Mouse (Mus musculus): ENCODE measurements at regions not wholly inside any gene's neighbourhood (a gene's known extent, or its start where the extent isn't known, plus 50 kb on each side); places are given as distances from the start of the nearest gene placed in this dataset.

DNA sequence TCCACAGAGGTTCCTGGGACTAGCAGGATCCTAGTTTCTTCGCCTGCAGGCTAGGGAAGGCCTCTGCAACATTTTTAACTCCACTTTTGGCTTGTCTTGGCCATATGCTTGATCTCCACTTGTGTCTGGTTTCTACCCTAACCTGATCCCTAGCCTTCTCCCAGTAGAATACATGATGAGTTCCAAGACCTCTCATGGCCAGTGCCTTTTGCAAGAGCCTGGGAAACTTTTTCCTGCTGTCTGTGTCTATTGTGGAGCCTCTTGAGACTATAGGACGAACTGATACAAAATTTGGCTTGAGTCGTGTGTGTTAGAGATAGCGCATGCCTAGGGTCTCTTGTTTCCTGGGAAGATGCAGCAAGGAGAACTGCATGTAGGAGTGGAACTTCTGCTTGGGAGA is 119.3 kb downstream of the Cartpt start:
- DNase-seq (ENCODE audit: low spot score), result no peak

DNA sequence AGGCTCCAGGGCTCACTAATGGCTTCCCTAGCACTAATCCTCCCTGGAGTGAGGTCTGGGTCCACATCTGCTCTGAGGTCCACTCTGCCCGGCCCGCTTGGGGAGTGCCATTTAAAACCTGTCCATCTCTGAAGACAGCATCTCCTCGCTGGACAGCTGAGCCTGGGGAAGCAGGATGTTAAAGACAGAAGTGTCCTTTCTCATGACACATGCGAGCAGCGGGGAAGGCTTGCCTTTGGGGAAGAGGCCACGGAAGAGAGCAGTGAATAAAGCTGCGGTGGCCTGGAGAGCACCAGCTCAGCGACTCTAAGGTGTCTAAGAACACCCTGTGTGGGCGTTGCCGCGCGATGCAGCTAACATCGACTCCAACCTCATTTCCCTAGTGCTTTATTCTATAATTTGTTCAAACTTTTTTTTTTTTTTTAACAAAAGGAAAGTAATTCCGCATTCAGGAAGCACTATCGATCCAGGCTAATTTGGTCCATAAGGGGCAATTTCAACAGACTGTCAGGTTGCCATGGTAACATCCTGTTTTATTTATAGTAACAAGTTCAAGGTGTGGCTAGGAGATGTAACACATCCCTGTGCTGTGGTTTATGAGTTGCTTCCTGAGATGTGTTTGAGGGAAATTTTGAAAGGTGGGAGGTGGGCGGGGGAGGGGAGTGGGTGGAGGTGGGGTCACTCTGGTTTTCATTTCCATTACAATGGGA is 120.0 kb downstream of the Cartpt start:
- no peak for DNase-seq (ENCODE audit: low spot score)

DNA sequence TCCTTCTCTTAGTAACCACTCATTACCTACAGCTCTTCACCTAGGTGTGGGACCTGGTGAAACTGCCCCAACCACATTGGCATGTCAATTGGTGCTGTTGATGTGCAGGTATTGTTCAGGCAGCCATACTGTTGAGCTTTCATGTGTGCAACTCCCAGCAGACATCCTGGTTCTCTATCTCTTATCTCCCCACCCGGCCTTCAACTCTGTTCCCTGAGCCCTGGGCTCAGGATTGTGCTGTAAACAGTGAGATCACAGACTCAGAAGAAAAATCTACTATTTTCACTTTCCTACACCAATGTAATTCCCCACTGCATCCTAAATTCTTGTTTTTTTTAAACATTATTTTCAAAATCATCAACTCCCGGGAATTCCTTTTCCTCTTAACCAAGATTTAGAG is 122.1 kb downstream of the Cartpt start:
- DNase-seq (ENCODE audit: low spot score), result no peak

DNA sequence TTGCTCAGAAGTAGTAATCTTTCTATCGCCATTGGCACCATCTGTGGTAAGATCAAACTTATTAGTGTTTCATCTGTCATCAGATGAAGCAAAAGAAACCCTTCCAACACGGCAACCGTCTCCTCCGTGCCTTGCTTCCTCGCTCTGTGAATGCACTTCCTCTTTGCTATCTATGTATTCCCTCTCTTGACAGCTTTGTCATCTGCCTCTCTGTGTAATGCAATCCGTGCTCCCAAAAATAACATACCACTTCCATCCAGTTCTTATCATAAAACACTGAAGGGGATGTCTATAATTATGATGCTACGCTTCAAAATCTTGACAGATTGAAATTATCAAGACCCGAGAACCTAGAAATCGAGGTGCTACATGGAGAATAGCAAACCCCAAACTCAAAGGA is 123.2 kb downstream of the Cartpt start:
- no peak for DNase-seq (ENCODE audit: low spot score)

DNA sequence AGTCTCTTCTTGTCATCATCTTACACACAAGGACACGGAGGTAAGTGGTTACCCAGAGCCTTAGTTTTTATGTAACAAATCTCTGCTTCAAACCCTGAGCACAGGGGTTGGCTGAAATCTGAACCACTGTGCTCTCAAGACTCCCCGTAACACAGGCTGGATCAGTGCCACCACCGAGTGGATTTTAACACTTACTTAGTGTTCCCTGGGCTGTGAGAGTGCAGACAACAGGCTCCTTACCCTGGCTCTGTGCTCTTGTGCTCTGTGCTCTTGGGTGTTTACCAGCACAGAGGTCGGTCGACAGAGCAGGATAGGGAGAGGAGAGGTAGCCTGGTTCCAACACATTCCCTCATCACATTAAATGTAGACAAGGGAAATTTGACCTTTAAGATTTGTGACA is 134.9 kb downstream of the Cartpt start:
- DNase-seq (ENCODE audit: low spot score), result no peak

DNA sequence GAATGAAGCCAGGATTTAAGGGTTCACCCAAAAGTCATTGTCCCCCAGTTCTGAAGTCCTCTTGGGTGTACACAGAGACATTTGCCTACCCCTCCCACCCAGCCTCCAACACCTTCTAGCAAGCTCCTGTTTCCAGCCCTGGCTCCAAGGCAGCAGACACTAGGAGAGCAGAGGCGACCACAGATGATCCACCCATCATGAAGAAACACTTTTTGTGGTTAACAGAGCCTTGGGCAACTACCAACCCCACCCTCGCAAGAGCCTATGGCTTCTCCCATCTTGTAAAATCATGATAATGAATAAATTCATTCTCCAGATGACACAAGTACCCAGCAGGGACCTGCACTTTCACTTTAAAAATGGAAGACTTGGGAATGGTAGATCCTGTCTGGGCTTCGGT is 136.1 kb downstream of the Cartpt start:
- DNase-seq (ENCODE audit: low spot score), result no peak

DNA sequence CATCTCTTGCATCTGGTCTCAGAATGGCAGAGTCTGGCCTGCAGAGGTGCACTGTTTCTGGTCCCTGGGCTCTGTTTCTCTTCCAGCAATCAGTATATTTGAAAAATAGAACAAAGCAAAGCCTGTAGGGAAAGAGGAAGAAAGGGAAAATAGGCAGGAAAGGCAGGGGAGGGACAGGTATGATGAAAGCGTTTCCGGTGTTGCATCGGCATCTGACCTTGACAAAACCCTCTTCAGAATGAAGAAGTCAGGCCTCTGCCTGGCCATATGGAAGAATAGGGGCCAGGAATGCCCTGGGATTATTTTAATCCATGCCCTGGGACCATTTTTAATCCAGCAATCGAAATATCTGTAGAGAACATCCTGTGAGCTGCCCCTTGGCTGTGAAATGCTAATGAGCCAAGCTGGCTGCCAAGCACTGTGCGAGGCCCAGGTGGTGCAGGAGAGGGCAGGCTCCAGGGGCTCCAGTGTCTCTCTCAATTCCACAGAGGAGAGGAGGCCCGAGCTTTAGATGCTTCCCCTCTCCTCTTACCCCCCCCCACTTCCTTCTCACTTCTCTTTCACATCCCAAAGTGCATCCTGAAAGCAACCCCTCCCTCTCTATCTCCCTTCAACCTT is 136.7 kb downstream of the Cartpt start:
- no peak for DNase-seq (ENCODE audit: low spot score)

DNA sequence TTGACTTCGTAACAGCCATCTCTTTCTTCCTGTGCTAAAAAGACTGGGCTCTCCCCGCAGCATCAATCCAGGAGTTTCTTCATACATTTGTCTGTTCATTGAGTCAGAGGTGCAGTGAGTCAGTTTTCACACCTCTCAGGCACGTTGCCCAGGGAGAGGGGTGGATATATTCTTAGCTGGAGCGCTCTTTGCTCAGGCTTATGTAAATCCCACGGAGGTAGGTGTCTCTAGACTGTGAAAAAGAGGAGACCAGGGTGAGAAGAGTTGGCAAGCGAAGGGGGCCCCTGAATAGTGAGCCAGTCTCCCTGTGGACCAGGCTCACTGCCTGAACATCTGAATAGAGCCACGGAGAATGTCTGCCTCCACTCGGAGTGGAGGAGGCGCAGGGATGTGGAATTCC is 139.0 kb downstream of the Cartpt start:
- DNase-seq (ENCODE audit: low spot score), result no peak

DNA sequence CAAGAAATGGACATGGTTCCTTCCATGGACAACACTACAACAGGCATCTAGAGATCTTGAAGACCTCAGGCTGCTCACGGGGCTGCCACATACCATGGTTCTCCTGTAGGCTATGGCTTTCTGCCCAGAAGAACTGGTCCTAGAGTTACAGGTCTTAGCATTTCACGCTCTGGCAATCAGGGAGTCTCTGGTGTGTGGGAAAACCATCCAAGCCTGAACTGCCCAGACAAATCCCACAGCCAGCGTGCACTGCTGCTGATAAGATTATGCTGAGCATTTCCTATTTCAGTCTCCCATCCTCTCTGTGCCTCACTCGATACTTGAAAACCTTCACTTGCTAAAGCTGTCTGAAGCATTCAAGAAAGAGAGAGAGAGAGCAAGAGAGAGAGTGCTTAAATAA is 139.5 kb downstream of the Cartpt start:
- no peak for DNase-seq (ENCODE audit: low spot score)

DNA sequence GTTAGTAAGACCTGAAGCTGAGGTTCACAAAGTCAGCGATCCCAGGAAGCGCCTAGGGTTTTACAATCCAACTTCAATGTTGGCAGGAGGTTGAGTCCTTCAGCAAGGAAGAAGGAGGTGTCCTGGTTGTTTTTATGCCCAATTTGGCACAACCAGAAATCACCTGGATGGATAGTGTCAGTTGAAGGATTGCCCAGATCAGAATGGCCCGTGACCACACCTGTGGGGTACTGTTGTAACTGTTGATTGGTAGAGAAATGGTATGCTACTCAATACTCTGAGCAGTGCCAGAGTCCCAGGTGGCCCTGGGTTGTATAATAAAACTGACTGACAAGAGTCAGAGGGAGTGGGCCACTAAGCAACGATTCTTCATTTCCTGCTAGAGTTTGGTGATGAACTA is 140.2 kb downstream of the Cartpt start:
- no peak for DNase-seq (ENCODE audit: low spot score)

DNA sequence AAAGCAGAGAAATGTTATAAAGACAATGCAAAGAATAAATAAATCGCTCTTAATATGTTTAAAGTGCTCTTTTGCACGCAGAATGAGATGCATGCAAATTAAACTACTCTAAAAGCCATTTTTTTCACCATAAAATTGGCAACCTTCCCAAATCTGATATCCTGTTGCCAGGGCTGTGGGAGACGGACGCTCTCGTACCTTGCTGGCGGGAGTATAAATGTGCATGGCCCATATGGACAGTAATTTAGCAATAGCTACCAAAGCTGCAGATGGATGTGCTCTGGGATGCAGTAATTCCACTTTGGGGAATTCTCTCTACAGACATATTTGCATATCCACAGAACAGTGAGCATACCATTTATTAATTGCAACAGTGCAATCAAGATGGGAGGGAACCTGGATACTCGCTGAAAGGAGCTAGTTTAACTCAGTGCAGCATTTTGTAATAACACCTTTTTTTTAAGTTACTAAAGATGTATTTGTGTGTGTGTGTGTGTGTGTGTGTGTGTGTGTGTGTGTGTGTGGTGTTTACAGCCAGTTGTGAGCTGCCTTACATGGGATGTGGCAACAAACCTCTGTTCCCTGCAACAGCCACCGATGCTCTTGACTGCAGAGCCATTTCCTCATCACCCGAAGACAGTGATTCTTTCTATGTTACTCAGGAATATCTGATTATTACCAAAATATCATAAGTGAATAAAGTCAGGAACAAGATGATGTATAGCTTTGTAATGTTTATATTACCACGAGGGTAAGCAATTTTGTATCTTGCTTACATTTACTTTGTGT is 141.4 kb downstream of the Cartpt start:
- no peak for DNase-seq (ENCODE audit: low spot score)

DNA sequence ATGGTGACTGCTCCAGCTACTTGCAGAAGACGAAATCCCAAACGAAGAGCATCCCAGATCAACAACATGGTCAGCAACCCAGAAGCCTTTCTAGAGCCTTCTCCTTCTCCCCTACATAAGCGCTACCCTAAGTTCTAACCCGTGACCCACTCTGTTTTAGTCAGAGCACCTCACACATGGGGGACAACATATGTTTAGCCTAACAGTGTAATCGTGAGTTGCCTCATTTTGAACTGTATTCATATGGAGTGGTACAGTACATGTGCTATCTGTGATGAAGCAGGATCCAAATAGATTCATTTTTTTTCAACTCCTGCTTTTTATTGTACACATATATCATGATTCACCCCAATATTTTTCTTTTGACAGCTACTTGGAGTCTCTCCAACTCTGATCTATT is 146.2 kb downstream of the Cartpt start:
- no peak for DNase-seq (ENCODE audit: low spot score)

DNA sequence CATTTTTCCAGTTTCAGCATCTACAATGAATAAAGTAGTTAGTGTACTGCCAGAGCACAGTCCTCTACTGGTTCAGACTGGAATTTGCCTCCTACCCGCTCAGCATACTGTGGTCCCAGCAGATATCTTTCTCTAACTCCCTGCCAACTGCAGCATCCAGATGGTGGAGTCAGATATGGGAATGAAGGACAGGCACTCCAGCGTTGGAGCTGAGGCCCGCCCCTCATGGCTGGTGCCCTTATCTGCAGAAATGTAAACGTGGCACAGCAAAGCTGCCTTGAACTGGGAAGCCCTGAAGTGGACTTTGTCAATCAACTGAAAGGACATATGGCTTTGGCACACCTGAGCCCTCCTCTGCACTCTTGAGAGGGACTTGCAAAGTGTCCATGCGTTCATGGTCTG is 146.6 kb downstream of the Cartpt start:
- no peak for DNase-seq (ENCODE audit: low spot score)

DNA sequence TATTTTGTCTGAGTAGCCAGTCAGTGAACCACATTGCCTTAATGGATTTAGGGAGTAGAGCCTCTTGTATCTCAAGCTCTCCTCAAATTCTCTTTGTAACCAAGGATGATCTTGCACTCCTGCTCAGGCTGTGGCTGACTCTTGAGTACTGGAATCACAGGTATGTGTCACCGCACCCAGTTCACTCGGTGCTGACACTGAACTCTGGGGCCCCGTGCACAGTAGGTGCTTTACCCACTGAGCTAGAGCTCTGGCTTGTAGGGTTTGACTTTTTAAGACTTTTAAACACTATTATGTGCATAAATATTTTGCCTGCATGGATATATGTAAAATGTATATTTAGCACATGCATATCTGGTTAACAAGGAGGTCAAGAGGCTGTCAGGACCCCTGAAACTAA is 147.4 kb downstream of the Cartpt start:
- DNase-seq (ENCODE audit: low spot score), result no peak

DNA sequence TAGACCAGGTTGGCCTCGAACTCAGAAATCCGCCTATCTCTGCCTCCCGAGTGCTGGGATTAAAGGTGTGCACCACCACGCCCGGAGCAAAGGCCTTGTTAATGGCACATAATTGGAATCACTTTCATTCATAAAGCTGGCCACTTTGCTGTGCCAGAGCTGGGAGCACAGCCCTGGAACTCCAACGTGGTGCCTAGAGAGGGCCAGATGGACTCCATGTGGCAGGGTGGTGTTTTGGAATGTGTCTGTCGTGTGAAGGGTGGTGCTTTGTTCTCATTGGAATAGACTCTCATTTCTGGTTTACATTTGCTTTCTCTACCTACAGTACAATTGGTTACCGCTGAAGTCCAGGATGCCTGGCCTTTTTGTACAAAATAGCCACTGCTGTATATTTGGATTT is 150.2 kb downstream of the Cartpt start:
- DNase-seq (ENCODE audit: low spot score), result no peak

DNA sequence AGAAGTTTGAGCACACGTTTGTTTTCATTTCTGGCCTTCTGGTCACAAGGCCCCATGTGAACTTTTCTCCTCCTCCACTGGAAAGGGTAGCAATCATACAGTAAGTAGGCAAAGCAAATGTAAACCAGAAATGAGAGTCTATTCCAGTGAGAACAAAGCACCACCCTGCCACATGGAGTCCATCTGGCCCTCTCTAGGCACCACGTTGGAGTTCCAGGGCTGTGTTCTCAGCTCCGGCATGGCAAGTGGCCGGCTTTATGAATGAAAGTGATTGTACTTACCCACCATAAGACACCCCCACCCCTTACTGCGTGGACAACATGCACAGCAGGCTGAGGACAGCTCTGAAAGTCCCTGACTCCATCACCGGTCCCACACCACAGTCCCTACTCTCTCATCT is 151.5 kb downstream of the Cartpt start:
- no peak for DNase-seq (ENCODE audit: low spot score)

DNA sequence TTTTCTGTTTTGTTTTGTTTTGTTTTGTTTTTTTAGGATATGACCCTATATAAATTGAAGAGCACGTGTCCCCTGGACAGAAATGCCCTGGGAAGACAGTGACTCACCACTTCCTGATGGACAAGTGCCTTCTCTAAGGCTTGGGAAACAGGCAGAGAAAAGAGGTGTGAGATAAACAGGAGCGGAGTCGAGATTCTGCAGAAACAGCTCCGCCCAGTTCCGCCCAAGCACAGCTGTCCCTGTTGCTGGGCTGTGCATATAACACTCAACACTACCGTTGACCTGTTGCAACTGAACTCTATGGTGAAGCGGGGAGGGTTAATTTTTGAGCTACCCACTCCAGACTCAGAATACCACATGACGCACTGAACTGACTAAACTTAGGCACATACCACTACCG is 152.8 kb downstream of the Cartpt start:
- DNase-seq (ENCODE audit: low spot score), result no peak

DNA sequence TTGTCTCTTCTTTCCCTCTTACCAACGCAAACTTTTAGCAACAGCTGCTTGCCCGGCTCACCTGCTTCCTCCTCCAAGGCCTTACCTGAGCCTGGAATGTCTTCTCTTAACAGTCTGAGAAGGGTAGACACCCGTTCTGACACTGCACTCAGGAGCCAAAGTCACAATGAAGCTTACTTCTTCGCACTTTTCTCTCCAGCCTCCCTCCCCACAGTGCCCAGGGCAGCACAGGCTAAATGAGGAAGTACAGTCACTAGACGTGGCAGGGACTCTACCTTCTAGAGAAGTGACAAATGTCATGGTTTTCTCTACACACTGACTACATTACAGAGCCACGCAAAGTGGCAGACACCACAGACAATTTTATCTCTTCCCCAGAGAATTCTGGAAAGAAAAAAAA is 155.4 kb downstream of the Cartpt start:
- DNase-seq (ENCODE audit: low spot score), result no peak

DNA sequence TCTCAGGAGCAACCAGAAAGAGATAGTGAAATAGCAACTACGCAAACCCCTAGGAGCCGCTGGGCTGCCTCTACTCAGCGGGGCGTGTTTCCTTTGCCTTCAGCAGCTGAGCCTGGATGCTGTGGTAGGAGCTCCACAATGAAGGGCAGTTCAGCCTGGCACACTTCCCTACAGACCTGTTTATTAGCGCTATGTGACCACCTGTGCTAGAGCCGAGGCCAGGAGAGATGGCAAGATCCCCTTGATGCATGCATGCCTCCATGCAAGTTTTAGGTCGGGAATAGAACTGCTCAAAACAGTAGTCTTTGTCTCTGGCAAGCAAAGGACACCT is 156.1 kb downstream of the Cartpt start:
- no peak for DNase-seq (ENCODE audit: low spot score)

DNA sequence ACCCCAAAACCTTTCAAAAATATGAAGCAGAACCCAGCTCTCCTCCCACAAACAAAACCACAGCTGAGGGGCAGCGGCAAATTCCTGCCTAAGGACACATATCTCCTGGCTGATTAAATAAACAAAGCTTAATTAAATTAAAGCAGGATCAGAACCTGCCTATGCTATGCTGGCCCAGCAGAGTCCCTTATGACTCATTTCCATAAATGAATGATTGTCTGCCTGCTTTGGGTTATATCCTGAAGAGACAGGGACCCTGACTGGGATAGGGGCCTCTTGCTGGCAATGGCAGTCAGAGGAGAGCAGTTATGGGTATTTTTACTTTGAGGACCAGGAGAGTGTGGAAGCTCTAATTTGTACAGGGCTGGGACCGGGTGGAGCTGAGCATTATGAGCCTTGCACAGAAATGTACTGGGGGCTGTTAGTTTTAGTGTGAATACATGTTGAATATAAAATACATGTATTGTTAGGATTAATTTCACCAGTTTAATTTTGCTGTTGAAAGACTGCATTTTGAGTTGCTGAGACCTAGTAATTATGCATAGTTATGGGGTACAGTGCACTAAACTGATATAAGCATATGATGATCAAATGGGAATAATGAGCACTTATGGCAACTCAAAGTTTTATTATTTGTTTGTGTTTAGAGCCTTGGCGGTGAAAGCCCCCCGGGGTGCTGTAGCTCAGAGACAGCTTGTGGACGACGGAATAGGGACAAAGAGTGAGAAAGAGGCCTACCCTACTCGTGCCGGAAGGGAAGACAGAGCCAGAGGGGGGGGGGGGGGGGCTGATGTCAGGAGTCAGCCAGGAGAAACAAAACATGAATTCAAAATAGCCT is 156.7 kb downstream of the Cartpt start:
- no peak for DNase-seq (ENCODE audit: low spot score)

DNA sequence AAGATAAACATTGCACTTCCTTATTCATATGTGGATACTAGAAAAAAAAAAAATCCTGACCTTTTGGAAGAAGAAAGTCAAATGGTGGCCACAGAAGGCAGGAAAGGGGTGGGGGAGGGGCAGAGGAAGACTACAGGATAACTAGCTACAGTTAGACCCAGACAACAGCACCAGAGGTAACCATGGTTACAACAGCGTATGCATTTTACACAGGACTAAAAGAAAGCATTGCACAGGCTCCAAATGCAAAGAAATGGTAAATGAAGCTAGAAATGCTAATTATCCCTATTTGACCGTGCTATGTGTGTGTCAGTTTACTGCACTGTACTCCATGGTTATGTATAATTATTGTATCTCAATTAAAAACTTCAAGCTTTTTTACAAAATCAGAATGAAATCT is 158.4 kb downstream of the Cartpt start:
- DNase-seq (ENCODE audit: low spot score), result no peak

DNA sequence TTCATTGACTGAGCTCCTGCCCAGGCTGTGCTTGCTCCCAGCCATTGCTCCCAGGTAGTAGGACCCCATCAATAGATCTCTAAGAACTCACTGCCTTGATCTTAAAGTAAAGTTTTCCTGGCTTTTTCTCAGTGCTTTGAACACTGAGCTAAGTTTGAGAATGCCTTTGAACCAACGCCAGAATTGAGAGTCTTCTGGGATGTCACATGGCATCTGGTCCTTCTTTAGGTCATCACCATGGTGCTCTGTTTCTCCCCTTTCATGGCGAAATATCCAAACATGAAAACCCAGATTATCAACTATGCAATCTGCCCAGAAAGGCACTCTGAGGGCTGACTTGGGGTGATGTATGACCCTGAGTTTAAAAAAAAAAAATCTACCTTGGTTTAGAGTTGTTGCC is 158.9 kb downstream of the Cartpt start:
- no peak for DNase-seq (ENCODE audit: low spot score)

DNA sequence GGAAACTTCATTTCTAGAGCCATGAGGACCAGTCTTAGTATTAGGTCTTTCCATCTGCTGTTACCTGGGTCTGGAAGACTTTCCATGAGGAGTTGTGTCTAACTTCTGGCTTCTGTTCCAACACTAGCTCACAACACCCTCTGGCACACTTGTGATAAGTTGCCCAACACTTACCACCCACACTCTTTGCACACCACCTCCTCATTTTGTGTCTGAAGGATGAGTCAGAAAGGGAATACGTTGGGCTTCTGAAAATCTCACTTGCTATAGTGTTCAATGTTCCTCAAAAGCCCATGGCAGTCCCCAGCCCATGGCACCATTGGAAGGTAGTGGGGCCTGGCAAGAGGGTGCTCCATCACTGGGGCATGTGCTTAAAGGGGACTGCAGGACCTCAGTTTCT is 161.5 kb downstream of the Cartpt start:
- no peak for DNase-seq (ENCODE audit: low spot score)
